Mouse (Mus musculus) inflammation-experienced regulatory T-cells, adult 6 months (primary cell): ENCODE results near the gene Cacna1g. TPM values are rescaled to one million over a fixed set of nuclear protein-coding genes. Genes with fewer than 3 reads are reported as not detected.
A peak's percentile ranks its signal among the peaks of the same experiment; 100 is the strongest.

Source experiments
- ATAC-seq: one replicate; pipeline ENCODE4 v1.8.0; 2017
- polyA plus RNA-seq, 3 experiments: library from polyadenylated mRNA; unstranded; fragments of 100-300 nt; shearing (Covaris generic); gene quantifications; one replicate each; pipeline ENCODE4 v1.2.1; 2017

Gene Cacna1g
- polyA plus RNA-seq, 3 experiments from 2014 or later, result not detected

DNA sequence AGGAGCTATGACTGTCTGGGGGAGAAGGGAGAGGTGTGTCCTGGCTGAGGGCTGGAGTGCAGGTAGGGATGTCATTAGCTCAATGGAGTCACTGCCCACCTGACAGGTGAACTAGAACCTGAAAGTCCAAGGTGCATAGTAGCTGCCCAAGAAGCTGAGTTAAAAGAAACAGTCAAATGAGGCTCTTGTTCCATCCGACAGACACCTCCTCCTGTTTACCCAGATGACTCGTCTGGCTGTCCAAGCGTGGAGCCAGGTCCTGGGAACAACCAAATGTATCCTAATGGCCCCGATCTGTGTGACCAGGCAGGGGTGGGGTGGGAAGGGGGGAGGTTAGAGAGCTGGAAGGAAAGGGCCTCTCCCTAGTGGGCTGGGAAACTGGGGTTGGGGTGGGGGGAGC, 28.7 kb downstream of the Cacna1g start:
- ATAC-seq, result no peak

- ATAC-seq, result no peak
These were observed 29.2 kb downstream of the Cacna1g start for GRCm38 (mm10) chr11:94444829-94445228.

DNA sequence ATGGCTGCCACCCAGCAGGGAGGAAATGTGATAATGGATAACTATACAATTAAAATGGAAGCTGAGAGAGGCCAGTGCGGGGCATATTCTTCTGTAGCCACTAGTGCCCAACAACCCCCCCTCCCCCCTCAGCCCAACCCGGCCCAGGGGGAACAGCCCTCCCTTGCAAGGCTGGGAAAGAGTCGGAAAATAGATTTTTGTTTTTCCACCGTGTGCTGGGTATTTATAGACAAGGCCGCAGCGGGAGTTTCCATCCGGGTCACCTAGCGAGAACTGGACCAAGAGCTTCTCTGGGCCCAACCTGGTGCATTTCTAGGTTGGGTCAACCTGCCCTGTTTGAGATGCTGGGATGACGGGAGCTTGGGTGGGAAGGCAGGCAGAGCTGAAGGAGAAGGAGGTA, 32.2 kb downstream of the Cacna1g start:
- no peak for ATAC-seq

GRCm38 (mm10) chr11:94441122-94441521, 32.9 kb downstream of the Cacna1g start:
- no peak for ATAC-seq

DNA sequence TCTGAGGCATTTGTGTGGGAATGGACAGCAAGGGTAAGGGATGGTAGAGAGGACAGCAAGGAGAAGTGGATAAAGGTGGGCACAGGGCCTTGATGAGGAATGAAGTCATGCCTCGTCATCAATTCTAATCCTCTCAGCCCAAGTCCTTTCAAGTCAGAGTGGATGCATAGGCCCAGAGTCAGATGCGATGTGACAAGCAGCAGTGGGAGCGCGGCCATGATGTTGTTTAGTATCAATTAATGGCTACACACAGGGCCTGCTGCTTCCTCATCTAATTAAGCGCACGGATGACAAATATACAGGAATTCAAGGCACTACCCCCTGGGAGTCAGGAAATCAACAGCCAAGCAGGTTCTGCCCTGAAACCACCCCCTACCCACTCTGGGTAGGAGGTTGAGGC, 33.6 kb downstream of the Cacna1g start:
- ATAC-seq, result no peak

- ATAC-seq, result no peak
These were observed 44.9 kb downstream of the Cacna1g start for GRCm38 (mm10) chr11:94429011-94429651.

- ATAC-seq, result no peak
These were observed 45.7 kb downstream of the Cacna1g start for GRCm38 (mm10) chr11:94428091-94428835.

DNA sequence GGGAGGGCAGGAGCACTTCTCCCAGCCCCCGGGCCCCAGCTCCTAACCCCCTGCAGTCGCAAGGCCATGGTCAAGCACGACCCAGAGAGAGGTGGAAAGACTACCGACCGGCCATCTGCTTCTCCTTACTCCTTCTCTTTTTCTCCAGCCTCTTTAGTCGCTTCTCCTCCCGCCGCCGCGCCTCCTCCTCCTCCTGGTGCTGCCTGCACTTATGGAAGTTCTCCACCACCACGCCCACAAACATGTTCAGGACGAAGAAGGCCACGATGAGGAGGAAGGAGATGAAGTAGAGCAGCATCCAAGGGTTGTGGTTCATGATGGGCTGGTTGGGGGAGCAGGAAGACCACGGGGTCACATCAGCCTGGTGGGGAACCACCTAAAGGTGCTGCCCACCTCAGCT, 48.3 kb downstream of the Cacna1g start:
- ATAC-seq, result no peak

- no peak for ATAC-seq
These were observed 48.8 kb downstream of the Cacna1g start for GRCm38 (mm10) chr11:94425215-94425614.

- no peak for ATAC-seq
These were observed 49.6 kb downstream of the Cacna1g start for GRCm38 (mm10) chr11:94424380-94424779.

DNA sequence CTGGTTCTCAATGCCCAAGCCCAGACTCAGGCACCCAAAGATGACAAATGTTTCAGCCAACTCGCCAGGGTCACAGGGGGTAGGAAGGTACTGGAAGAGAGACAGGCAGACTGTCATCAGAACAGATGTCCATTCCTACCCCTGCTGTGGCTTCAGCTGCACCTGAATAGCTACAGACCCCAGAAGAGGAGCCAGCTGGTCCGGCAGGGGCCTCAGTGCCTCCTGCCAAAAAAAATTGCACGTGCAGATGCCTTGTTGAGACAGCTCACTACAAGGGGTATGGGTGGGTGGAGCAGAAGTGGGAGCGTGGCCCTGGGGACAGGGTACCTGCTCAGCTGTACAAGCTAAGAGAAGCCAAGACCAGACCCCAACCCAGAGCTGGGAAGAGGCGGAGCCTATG, 50.1 kb downstream of the Cacna1g start:
- ATAC-seq, result no peak

- no peak for ATAC-seq
These were observed 53.0 kb downstream of the Cacna1g start for GRCm38 (mm10) chr11:94420991-94421390.

- no peak for ATAC-seq
These were observed 53.7 kb downstream of the Cacna1g start for GRCm38 (mm10) chr11:94420325-94420724.

- no peak for ATAC-seq
These were observed 54.8 kb downstream of the Cacna1g start for GRCm38 (mm10) chr11:94419004-94419727.

- no peak for ATAC-seq
These were observed 60.0 kb downstream of the Cacna1g start for GRCm38 (mm10) chr11:94414042-94414441.

DNA sequence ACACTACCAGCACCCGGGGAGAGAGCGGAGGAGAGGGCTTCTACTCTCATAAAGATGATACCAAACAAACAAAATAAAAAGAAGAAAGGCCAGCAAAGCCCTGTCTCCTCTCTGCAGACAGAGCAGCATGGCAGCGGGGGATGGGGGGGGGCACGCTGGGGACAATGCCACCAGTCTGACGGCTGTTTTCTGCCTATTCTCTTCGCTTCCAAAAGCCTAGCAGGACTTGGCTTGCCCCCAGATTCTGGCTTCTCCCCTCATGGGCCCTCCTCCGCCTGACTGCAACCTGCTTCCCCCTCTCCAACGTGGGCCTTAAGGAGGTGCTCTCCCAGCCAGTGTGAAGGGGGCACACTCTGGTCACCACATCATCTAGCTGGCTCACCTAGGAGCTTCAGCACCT, 60.5 kb downstream of the Cacna1g start:
- ATAC-seq, result no peak

DNA sequence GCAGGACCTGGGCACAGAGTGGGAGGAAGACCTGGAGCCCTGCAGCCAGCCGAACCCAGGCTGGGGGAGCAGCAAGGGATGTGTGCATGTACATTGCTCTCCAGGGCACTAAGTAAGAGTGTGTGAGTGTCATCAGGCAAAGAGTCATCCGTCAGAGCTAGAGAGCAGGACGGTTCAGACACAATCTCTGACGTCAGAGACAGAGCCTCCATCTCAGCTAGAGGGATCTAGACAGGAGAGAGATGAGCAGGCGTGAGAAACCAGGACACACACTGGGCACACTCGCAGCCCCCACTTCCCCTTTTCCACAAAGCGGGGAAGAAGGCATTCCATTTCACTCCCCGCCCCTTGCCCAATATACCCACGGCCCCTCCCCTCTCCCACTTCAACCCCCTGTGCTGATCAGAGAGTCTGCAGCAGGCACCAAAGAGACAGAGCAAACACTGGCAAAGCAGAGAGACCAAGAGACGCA, 61.0 kb downstream of the Cacna1g start:
- ATAC-seq, result no peak

DNA sequence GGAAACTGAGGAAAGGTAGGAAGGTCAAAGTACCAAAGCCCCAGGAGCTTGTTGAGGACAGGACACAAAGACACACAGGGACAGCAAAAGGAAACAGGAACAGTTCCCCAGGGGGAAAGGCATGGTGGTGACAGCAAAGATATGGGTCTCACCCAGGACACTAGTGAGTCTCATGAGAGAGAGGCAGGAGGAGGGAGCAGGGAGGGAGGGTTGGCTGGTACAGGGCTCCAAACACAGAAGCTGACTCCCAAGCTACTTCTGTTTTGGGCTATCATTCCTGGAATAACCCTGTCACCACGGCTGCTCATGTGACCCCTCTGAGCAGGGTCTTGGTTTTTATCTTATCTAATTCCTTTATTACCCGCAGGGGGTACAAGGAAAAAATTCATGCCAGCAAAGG, 61.4 kb downstream of the Cacna1g start:
- no peak for ATAC-seq

GRCm38 (mm10) chr11:94407803-94408321, 66.1 kb downstream of the Cacna1g start:
- no peak for ATAC-seq

DNA sequence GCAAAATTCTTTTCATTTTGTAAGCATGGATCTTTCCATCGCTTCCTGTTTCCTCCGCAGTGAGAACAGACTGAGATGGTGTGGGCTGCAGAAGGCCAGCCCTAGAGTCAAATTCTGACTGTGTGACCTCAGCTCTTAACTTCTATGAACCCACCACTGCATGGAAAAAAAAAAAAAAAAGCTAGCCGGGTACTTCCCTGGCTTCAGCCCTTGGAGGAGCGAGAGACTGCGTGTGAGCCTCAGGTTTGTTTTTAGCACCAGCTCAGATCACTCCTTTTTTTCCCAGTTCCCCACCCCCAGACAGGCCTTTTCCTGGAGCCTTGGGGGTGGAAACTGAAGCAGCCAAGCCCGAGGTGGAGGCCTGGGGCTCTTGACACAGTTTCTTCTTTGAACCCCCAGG, 68.7 kb downstream of the Cacna1g start:
- ATAC-seq, result no peak

GRCm38 (mm10) chr11:94404641-94405260, 69.2 kb downstream of the Cacna1g start:
- peak; percentile 72 for ATAC-seq

- ATAC-seq, result no peak
These were observed 69.8 kb downstream of the Cacna1g start for GRCm38 (mm10) chr11:94404178-94404577.

DNA sequence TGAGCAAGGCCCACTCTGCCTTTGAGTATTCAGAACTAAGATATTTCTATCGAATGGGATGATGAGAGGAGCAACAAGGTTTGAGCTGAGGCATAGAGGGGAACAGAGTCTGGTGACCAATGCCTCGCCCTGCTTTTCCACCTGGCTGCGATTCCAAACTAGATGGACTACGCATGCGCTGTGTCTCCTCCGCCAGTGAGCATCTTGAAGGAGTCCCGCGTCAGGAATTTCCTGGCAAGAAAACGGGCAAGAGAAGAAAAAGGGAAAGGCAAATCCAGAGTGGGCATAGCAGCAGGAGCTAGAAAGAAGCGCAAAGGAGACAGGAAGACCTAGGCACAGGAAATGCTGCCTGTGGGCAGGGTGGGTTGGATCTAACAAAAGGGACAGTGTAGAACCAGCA, 70.2 kb downstream of the Cacna1g start:
- no peak for ATAC-seq
